Mouse (Mus musculus) embryonic facial prominence, embryonic 14.5 days (tissue): ENCODE data around the gene Ash1l. TPM values are rescaled to one million over a fixed set of nuclear protein-coding genes. Genes with fewer than 3 reads are reported as not detected.

Experiments
- ATAC-seq: fragments of 200-750 bp; cut with Nextera tagmentation; 2 replicates; pipeline ENCODE4 v1.8.0; 2017; ENCODE audit warnings: low read depth, moderate number of reproducible peaks, moderate TSS enrichment
- DNase-seq: peaks from one replicate; pipeline ENCODE4 v3.0.0-alpha.2; 2015; ENCODE audit warnings: low spot score
- H3K27ac ChIP-seq: fragments of 300-500 bp; sonication (generic); replicated peaks from 2 replicates; pipeline ENCODE4 v1.5.1; 2014; ENCODE audit warnings: low read depth, mild to moderate bottlenecking, low read length, moderate library complexity
- H3K27me3 ChIP-seq: fragments of 300-500 bp; sonication (generic); replicated peaks from 2 replicates; pipeline ENCODE4 v1.6.1; 2014; ENCODE audit warnings: low read length; ENCODE audit not compliant: control insufficient read depth, insufficient read depth
- H3K36me3 ChIP-seq: fragments of 300-500 bp; sonication (generic); 2 replicates; pipeline ENCODE4 v1.6.1; 2014; ENCODE audit warnings: low read length, mixed read lengths; ENCODE audit not compliant: control insufficient read depth, insufficient read depth
- H3K4me1 ChIP-seq: fragments of 300-500 bp; sonication (generic); 2 replicates; pipeline ENCODE4 v1.6.1; 2014; ENCODE audit warnings: antibody characterized with exemption, low read length; ENCODE audit not compliant: control insufficient read depth, insufficient read depth
- H3K4me2 ChIP-seq: fragments of 300-500 bp; sonication (generic); 2 replicates; pipeline ENCODE4 v1.6.1; 2014; ENCODE audit warnings: low read depth, mild to moderate bottlenecking, low read length, moderate library complexity, mixed read lengths
- H3K4me3 ChIP-seq: fragments of 300-500 bp; sonication (generic); 2 replicates; pipeline ENCODE4 v1.5.1; 2014; ENCODE audit warnings: low read depth, mild to moderate bottlenecking, low read length
- H3K9ac ChIP-seq: fragments of 300-500 bp; sonication (generic); 2 replicates; pipeline ENCODE4 v1.6.1; 2014; ENCODE audit warnings: low read depth, mild to moderate bottlenecking, low read length, moderate library complexity, mixed read lengths
- H3K9me3 ChIP-seq: fragments of 300-500 bp; sonication (generic); 2 replicates; pipeline ENCODE4 v1.6.1; 2016; ENCODE audit warnings: low read length; ENCODE audit not compliant: control insufficient read depth
- WGBS: fragments of 180-500 bp; shearing (Covaris S2); extraction: QIAGEN DNeasy Blood & Tissue Kit; methylation state at CpG from one replicate; pipeline ENCODE4 v1.1.7; 2014; 5-methylcytosine and 5-hydroxymethylcytosine counted together
- polyA plus RNA-seq: library from polyadenylated mRNA; unstranded; fragments of >200 nt; fragmentation: Nextera tagmentation; extraction: Ambion mirVana; gene quantifications from 2 replicates; pipeline ENCODE4 v1.2.1, GENCODE M21; 2014

Ash1l gene
- polyA plus RNA-seq, 1 experiment from 2014 or later, result 19.8 TPM

GRCm38 (mm10) chr3:89102495-89103290, 152.3 kb downstream of the Ash1l start:
- ATAC-seq (no peak), DNase-seq (no peak)
- H3K4me1 ChIP-seq, result peaks cover 12% of the 10 kb centered on the region
- WGBS, result 58% methylated on average over 12 of the region's 12 CpGs
- peak overlapping the region; percentile 70 for H3K4me3 ChIP-seq
- no peaks in the 10 kb centered on the region for H3K9me3 ChIP-seq
- H3K27ac ChIP-seq, result peak overlapping the region; percentile 36; the same call in 1 of the 2 replicates
- H3K9ac ChIP-seq, result no peak overlapping the region; the same call in 1 of the 2 replicates
- H3K36me3 ChIP-seq, result peaks cover 25% of the 10 kb centered on the region
- peak overlapping the region; percentile 54 for H3K4me2 ChIP-seq
- H3K27me3 ChIP-seq, result no peaks in the 10 kb centered on the region

GRCm38 (mm10) chr3:89103291-89103595, 152.8 kb downstream of the Ash1l start:
- Histone ChIP-seq H3K4me1 (peaks cover 12% of the 10 kb centered on the region), H3K36me3 (peaks cover 19% of the 10 kb centered on the region), H3K9ac (no peak overlapping the region), H3K9me3 (no peaks in the 10 kb centered on the region), H3K4me3 (no peak overlapping the region), H3K27ac (no peak overlapping the region), H3K27me3 (no peaks in the 10 kb centered on the region), H3K4me2 (no peak overlapping the region)
- DNase-seq (no peak), ATAC-seq (no peak)
- WGBS, result 71% methylated on average over 4 of the region's 4 CpGs

GRCm38 (mm10) chr3:89106881-89107280, 156.5 kb downstream of the Ash1l start:
- DNase-seq, result no peak
- Histone ChIP-seq H3K27me3 (no peaks in the 10 kb centered on the region), H3K36me3 (no peaks in the 10 kb centered on the region), H3K9me3 (no peaks in the 10 kb centered on the region), H3K9ac (no peak overlapping the region), H3K4me1 (0 out of 2 replicates have a peak, but pooled peaks cover 4% of the 10 kb centered on the region), H3K4me2 (no peak overlapping the region), H3K27ac (no peak overlapping the region), H3K4me3 (no peak overlapping the region)
- ATAC-seq, result no peak

DNA sequence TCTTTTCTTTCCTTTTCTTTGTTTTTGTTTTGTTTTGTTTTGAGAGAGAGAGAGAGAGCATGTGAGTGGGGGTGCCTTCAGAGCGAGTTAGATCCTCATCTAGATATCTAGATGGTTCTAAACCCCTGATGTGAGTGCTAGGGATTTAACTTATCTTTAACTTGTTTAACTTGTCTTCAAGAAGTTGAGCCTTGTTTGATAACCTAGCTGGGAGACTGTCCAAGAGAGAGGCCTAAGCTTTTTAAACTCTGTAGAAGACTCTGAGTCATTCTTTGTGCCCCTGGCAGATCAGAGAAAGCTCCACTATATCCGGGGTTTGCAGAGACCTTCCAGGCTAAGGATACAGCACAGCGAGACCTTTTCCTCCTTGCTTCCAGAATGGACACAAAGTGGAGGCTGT, 157.1 kb downstream of the Ash1l start:
- H3K9me3 ChIP-seq, result no peaks in the 10 kb centered on the region
- 53% methylated on average over 3 of the region's 3 CpGs for WGBS
- no peaks in the 10 kb centered on the region for H3K27me3 ChIP-seq
- H3K27ac ChIP-seq, result no peak overlapping the region
- no peaks in the 10 kb centered on the region for H3K4me1 ChIP-seq
- no peaks in the 10 kb centered on the region for H3K36me3 ChIP-seq
- H3K4me3 ChIP-seq, result no peak overlapping the region
- ATAC-seq (no peak), DNase-seq (no peak)
- H3K9ac ChIP-seq, result no peak overlapping the region
- H3K4me2 ChIP-seq, result no peak overlapping the region

DNA sequence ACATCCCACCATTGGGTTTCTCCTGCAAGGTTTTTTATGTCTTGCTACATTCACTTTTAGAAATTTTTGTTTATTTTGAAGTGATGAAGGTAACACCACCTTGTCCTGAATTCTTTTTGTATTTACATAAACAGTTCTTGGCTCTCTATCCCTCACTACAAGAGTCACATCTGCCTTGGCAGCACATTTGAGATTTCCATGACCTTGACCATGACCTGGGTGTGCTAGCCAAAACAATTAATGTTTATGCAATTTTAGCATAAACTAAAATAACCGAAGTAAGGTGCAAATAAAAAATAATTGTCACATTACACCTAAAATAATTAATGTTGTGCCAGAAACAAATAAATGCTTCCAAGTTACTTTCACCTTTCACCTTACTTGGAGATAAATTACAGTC, 157.7 kb downstream of the Ash1l start:
- H3K4me1 ChIP-seq, result no peaks in the 10 kb centered on the region
- 54% methylated on average over 1 of the region's 1 CpGs for WGBS
- no peak overlapping the region for H3K9ac ChIP-seq
- H3K9me3 ChIP-seq, result no peaks in the 10 kb centered on the region
- no peaks in the 10 kb centered on the region for H3K27me3 ChIP-seq
- no peak for ATAC-seq
- no peak overlapping the region for H3K4me2 ChIP-seq
- H3K27ac ChIP-seq, result no peak overlapping the region
- no peak overlapping the region for H3K4me3 ChIP-seq
- no peaks in the 10 kb centered on the region for H3K36me3 ChIP-seq
- DNase-seq, result no peak

DNA sequence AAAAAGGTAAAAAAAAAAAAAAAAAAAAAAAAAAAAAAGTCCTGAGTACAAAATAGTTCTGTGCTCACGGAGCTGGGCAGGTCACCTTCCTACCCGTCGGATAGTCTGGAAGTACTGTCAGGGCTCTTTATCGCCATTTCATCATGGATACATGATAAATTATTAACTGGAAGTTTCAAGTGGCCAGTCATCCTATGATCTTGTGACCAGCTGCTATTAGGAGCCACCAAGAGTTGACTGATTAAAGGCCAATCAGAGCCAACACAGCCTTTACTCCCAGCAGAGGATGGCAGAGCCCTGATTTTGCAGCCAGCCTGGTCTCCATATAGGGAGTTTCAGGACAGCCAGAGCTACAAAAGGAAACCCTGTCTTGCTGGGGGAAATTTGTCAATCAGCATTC, 162.6 kb downstream of the Ash1l start:
- Histone ChIP-seq H3K9me3 (peaks cover 5% of the 10 kb centered on the region; the same call in 1 of the 2 replicates), H3K4me3 (no peak overlapping the region), H3K4me2 (no peak overlapping the region), H3K27ac (no peak overlapping the region), H3K27me3 (no peaks in the 10 kb centered on the region), H3K36me3 (no peaks in the 10 kb centered on the region), H3K4me1 (no peaks in the 10 kb centered on the region), H3K9ac (no peak overlapping the region)
- ATAC-seq (no peak), DNase-seq (no peak)
- whole genome bisulfite sequencing, result 83% methylated on average over 4 of the region's 4 CpGs

- Histone ChIP-seq H3K4me3 (no peak overlapping the region), H3K36me3 (no peaks in the 10 kb centered on the region), H3K4me2 (no peak overlapping the region), H3K27ac (no peak overlapping the region), H3K9ac (no peak overlapping the region), H3K9me3 (peaks cover 5% of the 10 kb centered on the region; the same call in 1 of the 2 replicates), H3K4me1 (no peaks in the 10 kb centered on the region), H3K27me3 (no peaks in the 10 kb centered on the region)
- 4% methylated on average over 2 of the region's 2 CpGs for WGBS
- 0 out of 2 replicates have a peak, but pooled peaks have one; percentile 22 for ATAC-seq
- peak; percentile 22 for DNase-seq
Measured at GRCm38 (mm10) chr3:89115522-89115921, 165.1 kb downstream of the Ash1l start.

GRCm38 (mm10) chr3:89123313-89123712, 172.9 kb downstream of the Ash1l start:
- ATAC-seq (no peak), DNase-seq (no peak)
- H3K4me1 ChIP-seq, result no peaks in the 10 kb centered on the region
- WGBS, result 69% methylated on average over 2 of the region's 2 CpGs
- H3K9ac ChIP-seq, result no peak overlapping the region
- no peak overlapping the region for H3K4me3 ChIP-seq
- H3K27me3 ChIP-seq, result no peaks in the 10 kb centered on the region
- H3K36me3 ChIP-seq, result no peaks in the 10 kb centered on the region
- H3K9me3 ChIP-seq, result no peaks in the 10 kb centered on the region
- no peak overlapping the region for H3K27ac ChIP-seq
- no peak overlapping the region for H3K4me2 ChIP-seq

DNA sequence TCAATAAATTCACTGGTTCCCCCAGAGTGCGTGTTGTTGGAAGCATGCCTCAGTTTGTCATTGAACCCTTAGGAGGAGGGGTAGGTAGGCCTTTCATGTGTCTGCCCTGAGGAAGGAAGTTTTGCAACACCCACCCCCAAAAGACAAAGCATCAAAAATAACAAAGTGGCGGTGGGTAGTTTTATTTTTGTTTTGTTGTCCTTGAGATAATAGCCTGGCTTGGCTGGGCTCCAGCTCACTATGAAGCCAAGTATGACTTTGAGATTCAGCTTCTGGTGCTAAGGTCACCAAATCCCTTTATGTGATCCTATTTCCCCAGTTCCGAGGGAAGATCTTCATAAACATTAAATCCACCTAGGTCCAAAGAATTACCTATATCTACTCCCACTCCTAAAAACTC, 173.8 kb downstream of the Ash1l start:
- Histone ChIP-seq H3K9ac (no peak overlapping the region), H3K4me2 (no peak overlapping the region), H3K4me3 (no peak overlapping the region), H3K27ac (no peak overlapping the region), H3K4me1 (no peaks in the 10 kb centered on the region), H3K36me3 (no peaks in the 10 kb centered on the region), H3K9me3 (no peaks in the 10 kb centered on the region), H3K27me3 (no peaks in the 10 kb centered on the region)
- 68% methylated on average over 3 of the region's 3 CpGs for whole genome bisulfite sequencing
- ATAC-seq, result no peak
- DNase-seq, result no peak
